Mouse (Mus musculus) bone marrow, adult 2 months (tissue): Measurements from ENCODE around the gene Usp19. TPM values are rescaled to one million over a fixed set of nuclear protein-coding genes. Genes with fewer than 3 reads are reported as not detected.

Source experiments
- H3K27ac ChIP-seq: fragments of 200-500 bp; 2 replicates; pipeline ENCODE4 v1.5.1; 2012; ENCODE audit warnings: low read depth, mild to moderate bottlenecking, control low read depth, inconsistent platforms, low read length; ENCODE audit not compliant: control insufficient read depth, poor library complexity, insufficient read depth
- H3K4me1 ChIP-seq: fragments of 200-500 bp; 2 replicates; pipeline ENCODE4 v1.6.1; 2011; ENCODE audit warnings: low read length; ENCODE audit not compliant: control insufficient read depth, insufficient read depth
- H3K4me3 ChIP-seq: fragments of 200-500 bp; replicated peaks from 2 replicates; pipeline ENCODE3; 2011; ENCODE audit warnings: mild to moderate bottlenecking, low read depth, low read length, control low read depth; ENCODE audit not compliant: control insufficient read depth
- CTCF ChIP-seq: fragments of 200-500 bp; IDR thresholded peaks from 2 replicates; pipeline ENCODE4 v1.5.1; 2011; ENCODE audit warnings: low read length, control low read depth; ENCODE audit not compliant: control insufficient read depth, insufficient read depth
- POLR2A ChIP-seq: fragments of 200-500 bp; IDR thresholded peaks from 2 replicates; pipeline ENCODE4 v1.6.1; 2011; ENCODE audit warnings: low read depth, mild to moderate bottlenecking, control low read depth, low read length, borderline replicate concordance; ENCODE audit not compliant: control insufficient read depth
- WGBS: fragments of 180-500 bp; shearing (Covaris S2); methylation state at CpG from one replicate; pipeline ENCODE4 v1.1.7; 2018; 5-methylcytosine and 5-hydroxymethylcytosine counted together
- polyA plus RNA-seq: library from polyadenylated mRNA; stranded (reverse); fragments of >200 nt; gene quantifications from 2 replicates; pipeline ENCODE4 v1.2.4, GENCODE M21; 2011; ENCODE audit warnings: low replicate concordance; ENCODE audit not compliant: missing spikeins, insufficient read depth, insufficient read length

Gene Usp19
- polyA plus RNA-seq, 1 experiment, result 94.4 TPM

DNA sequence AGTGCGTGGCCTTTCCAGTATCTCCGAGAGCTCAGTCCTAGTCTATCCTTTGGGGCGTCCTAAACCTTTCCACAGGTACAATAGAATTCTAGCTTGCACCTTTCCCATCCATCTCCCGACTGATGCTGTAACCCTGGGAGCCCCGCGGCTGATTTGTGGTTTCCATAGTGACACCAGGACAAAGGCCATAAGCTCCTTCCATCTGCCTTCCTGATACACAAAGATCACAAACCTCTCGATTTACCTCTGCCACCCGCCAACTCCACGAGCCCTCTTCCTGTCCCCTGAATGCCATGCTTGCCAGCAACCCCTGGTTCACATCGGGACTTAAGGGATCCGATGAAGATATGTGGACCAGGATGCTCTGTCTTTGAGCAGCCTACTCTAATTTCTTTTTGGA, 11.2 kb upstream of the Usp19 start:
- TF ChIP-seq CTCF (no peak), POLR2A (no peak)
- Histone ChIP-seq H3K4me3 (no peak overlapping the region), H3K4me1 (no peaks in the 10 kb centered on the region), H3K27ac (no peak overlapping the region)
- 38% methylated on average over 11 of the region's 11 CpGs for WGBS

GRCm38 (mm10) chr9:108479721-108480351, 10.6 kb upstream of the Usp19 start, which contains the start of gene Lamb2:
Lamb2 (plus strand) TSS chr9:108479736.
- Histone ChIP-seq H3K27ac (no peak within 1 kb of the TSS), H3K4me3 (no peak within 1 kb of the TSS), H3K4me1 (no peaks in the 10 kb centered on the region)
- TF ChIP-seq CTCF (no peak), POLR2A (no peak)
- WGBS, result 43% methylated on average over 10 of the region's 10 CpGs

DNA sequence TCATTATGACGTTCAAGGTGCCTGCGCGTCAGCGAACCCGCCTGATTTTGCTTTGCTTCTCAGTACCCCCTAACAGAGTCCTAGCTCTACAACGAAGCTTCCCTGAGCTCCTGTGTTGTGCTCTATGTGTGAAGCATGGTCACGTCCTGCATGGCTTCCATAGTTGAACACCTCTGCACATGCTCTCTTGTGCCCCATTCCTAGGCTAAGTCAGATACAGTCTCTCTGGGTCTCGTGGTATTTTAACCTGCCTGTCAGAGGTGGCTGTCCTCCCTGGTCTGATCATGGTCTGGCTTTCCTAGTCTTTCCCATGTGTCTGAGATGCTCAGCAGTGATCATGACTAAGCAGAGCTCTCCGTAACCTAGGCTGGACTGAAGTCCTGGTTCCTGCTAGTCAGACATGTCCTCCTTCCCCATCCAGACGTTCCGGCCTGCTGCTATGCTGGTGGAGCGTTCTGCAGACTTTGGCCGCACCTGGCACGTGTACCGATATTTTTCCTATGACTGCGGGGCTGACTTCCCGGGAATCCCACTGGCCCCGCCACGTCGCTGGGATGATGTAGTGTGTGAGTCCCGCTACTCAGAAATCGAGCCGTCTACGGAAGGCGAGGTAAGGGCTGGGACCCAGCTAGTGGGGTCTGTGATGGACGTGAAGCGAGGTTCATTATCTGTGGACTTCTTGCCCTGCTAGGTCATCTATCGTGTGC, 9.4 kb upstream of the Usp19 start:
- Histone ChIP-seq H3K4me1 (no peaks in the 10 kb centered on the region), H3K4me3 (no peak overlapping the region), H3K27ac (no peak overlapping the region)
- TF ChIP-seq POLR2A (no peak), CTCF (no peak)
- WGBS, result 90% methylated on average over 28 of the region's 28 CpGs

DNA sequence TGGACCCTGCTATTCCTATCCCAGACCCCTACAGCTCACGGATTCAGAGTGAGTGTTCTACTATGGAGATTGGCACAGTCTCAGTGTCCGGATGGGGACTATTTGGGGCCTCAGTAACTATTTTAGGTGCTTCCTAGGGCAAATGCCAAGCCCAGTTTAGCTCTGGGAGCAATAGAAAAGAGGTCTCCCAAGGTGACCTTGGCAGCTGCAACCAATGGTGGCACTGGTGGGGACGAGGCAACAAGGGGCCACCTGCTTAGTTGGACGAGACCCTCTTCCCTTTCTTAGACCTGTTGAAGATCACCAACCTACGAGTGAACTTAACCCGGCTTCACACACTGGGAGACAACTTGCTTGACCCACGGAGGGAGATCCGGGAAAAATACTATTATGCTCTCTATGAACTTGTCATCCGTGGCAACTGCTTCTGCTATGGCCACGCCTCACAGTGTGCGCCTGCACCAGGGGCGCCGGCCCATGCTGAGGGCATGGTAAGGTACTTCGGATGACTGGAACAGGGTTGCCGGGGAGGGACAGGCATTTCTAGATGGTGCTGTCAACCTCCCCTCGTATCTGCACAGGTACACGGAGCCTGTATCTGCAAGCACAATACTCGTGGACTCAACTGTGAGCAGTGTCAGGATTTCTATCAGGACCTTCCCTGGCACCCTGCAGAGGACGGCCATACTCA, 8.7 kb upstream of the Usp19 start:
- H3K4me3 ChIP-seq, result no peak overlapping the region
- no peak overlapping the region for H3K27ac ChIP-seq
- H3K4me1 ChIP-seq, result no peaks in the 10 kb centered on the region
- TF ChIP-seq POLR2A (no peak), CTCF (no peak)
- WGBS, result 86% methylated on average over 19 of the region's 19 CpGs

DNA sequence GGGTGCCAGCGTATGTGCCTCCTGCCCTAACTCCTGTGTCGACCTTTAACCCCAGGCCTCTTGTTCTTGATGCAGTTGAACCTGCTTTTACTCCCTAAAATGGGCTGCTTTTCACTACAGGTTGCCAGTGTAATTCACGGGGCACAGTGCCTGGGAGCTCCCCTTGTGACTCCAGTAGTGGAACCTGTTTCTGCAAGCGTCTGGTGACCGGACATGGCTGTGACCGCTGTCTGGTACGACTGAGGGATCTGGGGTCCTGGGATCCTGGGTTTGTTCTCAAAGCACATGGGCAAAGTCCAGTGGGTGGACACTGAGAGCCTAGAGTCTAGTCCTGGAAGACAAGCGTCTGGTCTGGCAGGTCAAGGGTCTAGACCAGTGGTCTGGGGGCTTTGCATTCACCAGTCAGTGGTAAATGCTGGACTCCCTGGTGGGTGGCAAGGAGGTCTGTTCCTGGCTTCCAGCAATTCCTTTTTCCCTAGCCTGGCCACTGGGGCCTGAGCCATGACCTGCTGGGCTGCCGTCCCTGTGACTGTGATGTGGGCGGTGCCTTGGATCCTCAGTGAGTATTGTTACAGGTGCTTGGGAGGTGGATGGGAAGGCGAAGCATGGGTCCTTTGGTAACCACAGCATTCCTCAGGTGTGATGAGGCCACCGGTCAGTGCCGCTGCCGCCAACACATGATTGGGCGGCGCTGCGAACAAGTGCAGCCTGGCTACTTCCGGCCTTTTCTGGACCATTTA, 7.2 kb upstream of the Usp19 start:
- TF ChIP-seq POLR2A (no peak), CTCF (no peak)
- no peaks in the 10 kb centered on the region for H3K4me1 ChIP-seq
- 92% methylated on average over 18 of the region's 18 CpGs for WGBS

GRCm38 (mm10) chr9:108484021-108484420, 6.4 kb upstream of the Usp19 start:
- Histone ChIP-seq H3K4me1 (no peaks in the 10 kb centered on the region), H3K27ac (no peak overlapping the region), H3K4me3 (no peak overlapping the region)
- TF ChIP-seq CTCF, result no peak
- WGBS, result 88% methylated on average over 15 of the region's 15 CpGs

More for the DNA sequence above, 7.2 kb upstream of the Usp19 start:
- Histone ChIP-seq H3K4me3 (no peak overlapping the region), H3K27ac (no peak overlapping the region)

DNA sequence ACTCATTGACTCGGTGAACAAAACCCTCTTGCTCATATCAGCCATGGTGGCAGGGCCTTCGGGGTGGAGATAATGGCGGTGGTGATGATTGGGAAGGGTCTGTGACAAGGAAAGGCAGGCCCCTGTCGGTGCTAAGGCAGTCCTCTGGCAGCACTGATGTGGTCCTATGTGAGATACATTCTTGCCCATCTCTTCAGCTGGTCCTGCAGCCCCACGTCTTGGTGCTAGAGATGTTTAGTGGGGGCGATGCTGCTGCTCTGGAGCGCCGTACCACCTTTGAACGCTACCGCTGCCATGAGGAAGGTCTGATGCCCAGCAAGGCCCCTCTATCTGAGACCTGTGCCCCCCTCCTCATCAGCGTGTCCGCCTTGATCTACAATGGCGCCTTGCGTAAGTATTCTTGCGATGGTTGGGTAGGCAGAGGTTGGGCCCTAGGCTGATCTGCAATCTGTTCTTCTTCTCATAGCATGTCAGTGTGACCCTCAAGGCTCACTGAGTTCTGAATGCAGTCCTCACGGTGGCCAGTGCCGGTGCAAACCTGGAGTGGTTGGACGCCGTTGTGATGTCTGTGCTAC, 5.0 kb upstream of the Usp19 start:
- 89% methylated on average over 19 of the region's 19 CpGs for WGBS
- Histone ChIP-seq H3K4me1 (peaks cover 2% of the 10 kb centered on the region), H3K4me3 (no peak overlapping the region), H3K27ac (no peak overlapping the region)
- TF ChIP-seq POLR2A (no peak), CTCF (no peak)

GRCm38 (mm10) chr9:108486973-108487530, 3.4 kb upstream of the Usp19 start:
- WGBS, result 82% methylated on average over 8 of the region's 8 CpGs
- Histone ChIP-seq H3K4me3 (no peak overlapping the region), H3K27ac (no peak overlapping the region), H3K4me1 (peaks cover 5% of the 10 kb centered on the region)
- no peak for TF ChIP-seq CTCF
- TF ChIP-seq POLR2A, result no peak
